Mouse (Mus musculus) ES-Bruce4 (cell line): ENCODE data around the gene Sbf2.

Experiments
- CTCF ChIP-seq: IDR thresholded peaks from one replicate; pipeline ENCODE4 v1.8.1; 2011; ENCODE audit warnings: low read depth, low read length
- EP300 ChIP-seq: IDR thresholded peaks from 2 replicates; pipeline ENCODE4 v1.6.1; 2011; ENCODE audit warnings: low read depth, low read length; ENCODE audit not compliant: insufficient read depth
- POLR2A ChIP-seq: IDR thresholded peaks from one replicate; pipeline ENCODE4 v1.8.1; 2011; ENCODE audit warnings: low read length; ENCODE audit not compliant: insufficient read depth

GRCm38 (mm10) chr7:110258196-110258950 lies 356.3 kb downstream of the Sbf2 start:
- TF ChIP-seq EP300 = no peak
- no peak for TF ChIP-seq CTCF
- no peak for TF ChIP-seq POLR2A
